Mouse (Mus musculus) E14TG2a.4 (cell line): ENCODE results near the gene Adarb2.

Experiments
- H3K27me3 ChIP-seq: 2 replicates; pipeline ENCODE4 v1.6.1; 2014; ENCODE audit warnings: low read length, control low read depth; ENCODE audit not compliant: insufficient read depth
- H3K36me3 ChIP-seq: 2 replicates; pipeline ENCODE4 v1.6.1; 2014; ENCODE audit warnings: low read length, control low read depth; ENCODE audit not compliant: insufficient read depth
- H3K4me1 ChIP-seq: replicated peaks from 2 replicates; pipeline ENCODE4 v1.6.1; 2014; ENCODE audit warnings: low read depth, low read length, control low read depth
- H3K4me3 ChIP-seq: replicated peaks from 2 replicates; pipeline ENCODE4 v1.5.1; 2014; ENCODE audit warnings: mild to moderate bottlenecking, low read length
- H3K9me3 ChIP-seq: 2 replicates; pipeline ENCODE4 v1.6.1; 2014; ENCODE audit warnings: low read length, control low read depth
- CTCF ChIP-seq: conservative IDR thresholded peaks from 2 replicates; pipeline ENCODE4 v1.5.1; 2014; ENCODE audit warnings: low read length
- NANOG ChIP-seq: IDR thresholded peaks from 2 replicates; pipeline ENCODE4 v1.6.1; 2014; ENCODE audit warnings: borderline replicate concordance, low read length, mixed read lengths
- POU5F1 ChIP-seq: IDR thresholded peaks from 2 replicates; pipeline ENCODE4 v1.6.1; 2014; ENCODE audit warnings: low read length, borderline replicate concordance

Gene Adarb2

DNA sequence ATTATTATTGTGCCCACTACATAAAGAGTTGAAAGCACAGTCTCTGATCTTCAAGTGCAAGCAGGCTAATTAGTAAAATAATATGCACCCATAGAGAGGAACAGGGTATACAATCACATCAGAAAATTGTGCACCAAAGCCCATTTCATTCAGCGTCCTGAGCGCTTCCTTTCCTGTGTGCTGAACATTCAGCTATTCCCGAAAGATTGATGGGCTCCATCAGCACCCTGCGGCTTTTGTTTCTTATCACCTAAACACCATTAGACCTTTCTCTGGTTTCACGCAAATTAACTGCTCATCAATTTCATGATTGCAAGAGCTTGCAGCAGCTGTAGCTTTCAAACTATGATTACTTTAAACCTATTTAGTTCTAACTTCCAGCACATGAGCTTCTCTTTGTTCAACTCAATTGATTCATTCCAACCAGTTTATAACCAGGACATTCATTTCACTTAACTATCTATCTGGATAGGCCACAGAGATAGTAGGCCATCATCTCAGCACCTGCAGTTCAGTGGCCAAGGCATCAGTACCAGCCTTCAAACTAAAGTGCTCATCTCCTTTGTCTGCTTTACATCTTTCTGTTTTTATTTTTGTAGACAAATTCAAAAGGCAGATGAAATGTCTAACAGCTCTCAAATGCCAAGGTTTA is 45.5 kb downstream of the Adarb2 start:
- H3K4me3 ChIP-seq = no peak overlapping the region
- H3K36me3 ChIP-seq = no peaks in the 10 kb centered on the region
- no peaks in the 10 kb centered on the region for H3K9me3 ChIP-seq
- H3K4me1 ChIP-seq = no peaks in the 10 kb centered on the region
- no peaks in the 10 kb centered on the region for H3K27me3 ChIP-seq
- TF ChIP-seq POU5F1 = no peak
- peak; percentile 28; the same call in 1 of the 2 replicates for TF ChIP-seq NANOG

DNA sequence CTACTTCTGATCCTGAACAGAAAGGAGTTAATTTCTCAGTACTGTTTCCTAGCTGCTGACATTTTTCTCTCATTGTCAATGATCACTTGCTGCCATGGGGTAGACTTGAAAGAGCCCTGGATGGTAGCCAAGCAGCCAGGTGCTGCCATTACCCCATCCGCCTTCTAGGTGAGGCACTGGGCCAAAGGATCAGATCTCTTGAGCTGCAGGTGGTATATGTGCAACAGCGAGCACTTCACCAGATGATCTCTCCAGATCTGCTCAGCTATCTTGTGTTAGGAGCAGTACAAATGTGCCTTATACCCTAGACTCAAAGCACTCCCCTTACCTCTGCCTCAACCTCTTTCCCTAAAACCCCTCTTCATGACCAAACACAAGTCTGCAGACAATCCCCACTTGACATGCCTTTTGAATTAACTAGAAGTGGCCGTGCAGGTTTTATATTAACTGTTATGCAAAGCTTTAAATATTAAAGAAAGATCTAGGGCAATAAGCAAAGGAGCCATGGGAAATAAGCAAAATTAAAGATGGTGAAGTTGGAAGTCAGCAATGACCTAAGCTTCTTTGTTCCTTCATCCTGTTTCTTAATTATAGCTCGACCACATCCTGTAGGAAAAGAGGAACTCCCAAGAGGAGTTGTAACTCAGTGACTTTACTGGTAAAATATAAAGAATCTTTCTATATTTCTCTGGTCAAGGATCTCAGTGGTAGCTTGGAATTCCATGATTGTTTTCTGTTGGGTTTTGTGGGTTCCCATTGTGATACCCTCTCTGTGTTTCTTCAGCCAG is 69.7 kb downstream of the Adarb2 start:
- TF ChIP-seq POU5F1 = no peak
- TF ChIP-seq CTCF = no peak
- no peak for TF ChIP-seq NANOG
- no peaks in the 10 kb centered on the region for H3K36me3 ChIP-seq
- no peaks in the 10 kb centered on the region for H3K27me3 ChIP-seq

DNA sequence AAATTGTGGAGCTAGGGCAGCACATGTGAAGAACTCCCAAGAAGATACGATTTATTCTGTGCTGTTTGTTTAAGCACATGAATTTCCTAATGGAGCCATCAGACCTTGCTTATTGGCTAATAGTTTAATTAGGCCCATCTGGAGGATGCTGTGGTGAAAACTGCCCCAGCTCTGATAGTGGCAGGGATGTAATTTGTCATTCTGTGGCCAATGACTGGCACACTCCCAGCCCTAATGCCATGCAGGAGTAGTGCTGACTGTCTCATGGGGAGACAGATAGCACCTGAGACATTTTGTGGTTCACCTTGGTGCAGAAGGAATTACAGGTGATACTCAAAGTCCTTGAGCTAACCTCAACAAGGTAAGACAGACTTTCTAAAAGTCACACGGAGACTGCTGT is 80.5 kb downstream of the Adarb2 start:
- H3K9me3 ChIP-seq = no peaks in the 10 kb centered on the region
- TF ChIP-seq POU5F1 (no peak), CTCF (no peak), NANOG (no peak)

More for the DNA sequence above, 69.7 kb downstream of the Adarb2 start:
- no peaks in the 10 kb centered on the region for H3K4me1 ChIP-seq
- H3K9me3 ChIP-seq = peaks cover 40% of the 10 kb centered on the region
- H3K4me3 ChIP-seq = no peak overlapping the region

DNA sequence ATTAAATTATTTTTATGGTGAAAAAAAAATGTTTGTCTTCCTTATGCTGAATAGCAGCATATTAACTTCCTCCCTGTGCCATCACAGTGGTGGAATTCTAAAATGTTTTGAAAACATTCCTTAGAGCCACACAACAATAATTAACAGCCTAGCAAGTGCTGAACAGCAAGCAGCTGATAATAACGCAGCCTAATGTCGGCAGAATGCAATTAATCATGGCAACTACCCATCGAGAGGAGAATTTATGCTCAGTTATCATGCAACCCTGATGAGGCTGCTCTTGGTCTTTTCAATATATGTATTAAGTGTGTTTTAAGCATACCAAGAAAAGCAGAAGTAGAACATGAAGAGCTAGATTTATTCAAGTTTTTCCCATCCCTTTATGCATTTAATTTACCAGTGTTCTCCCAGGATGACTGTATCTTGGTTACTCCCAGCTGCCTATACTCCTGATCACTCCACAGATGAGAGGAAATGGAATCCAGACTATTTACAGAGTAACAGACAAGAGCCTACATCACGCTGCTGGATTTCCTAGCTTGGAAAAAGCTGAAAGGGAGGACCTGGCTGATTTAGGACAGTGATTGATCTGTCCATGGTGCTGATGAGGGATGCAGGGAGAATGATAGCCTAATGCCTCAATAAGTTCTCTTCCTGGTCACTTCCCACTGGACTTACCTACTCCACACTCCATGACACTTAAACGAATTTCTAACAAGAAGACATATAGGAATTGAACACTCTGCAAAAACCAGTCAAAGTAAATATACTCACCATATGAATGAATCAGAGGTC is 113.9 kb downstream of the Adarb2 start:
- no peak overlapping the region for H3K4me3 ChIP-seq
- TF ChIP-seq POU5F1 (no peak), NANOG (no peak), CTCF (no peak)
- H3K36me3 ChIP-seq = no peaks in the 10 kb centered on the region
- H3K9me3 ChIP-seq = no peaks in the 10 kb centered on the region
- H3K4me1 ChIP-seq = no peaks in the 10 kb centered on the region
- H3K27me3 ChIP-seq = no peaks in the 10 kb centered on the region

More for the DNA sequence above, 80.5 kb downstream of the Adarb2 start:
- Histone ChIP-seq H3K4me1 (no peaks in the 10 kb centered on the region), H3K4me3 (no peak overlapping the region), H3K27me3 (no peaks in the 10 kb centered on the region), H3K36me3 (no peaks in the 10 kb centered on the region)

DNA sequence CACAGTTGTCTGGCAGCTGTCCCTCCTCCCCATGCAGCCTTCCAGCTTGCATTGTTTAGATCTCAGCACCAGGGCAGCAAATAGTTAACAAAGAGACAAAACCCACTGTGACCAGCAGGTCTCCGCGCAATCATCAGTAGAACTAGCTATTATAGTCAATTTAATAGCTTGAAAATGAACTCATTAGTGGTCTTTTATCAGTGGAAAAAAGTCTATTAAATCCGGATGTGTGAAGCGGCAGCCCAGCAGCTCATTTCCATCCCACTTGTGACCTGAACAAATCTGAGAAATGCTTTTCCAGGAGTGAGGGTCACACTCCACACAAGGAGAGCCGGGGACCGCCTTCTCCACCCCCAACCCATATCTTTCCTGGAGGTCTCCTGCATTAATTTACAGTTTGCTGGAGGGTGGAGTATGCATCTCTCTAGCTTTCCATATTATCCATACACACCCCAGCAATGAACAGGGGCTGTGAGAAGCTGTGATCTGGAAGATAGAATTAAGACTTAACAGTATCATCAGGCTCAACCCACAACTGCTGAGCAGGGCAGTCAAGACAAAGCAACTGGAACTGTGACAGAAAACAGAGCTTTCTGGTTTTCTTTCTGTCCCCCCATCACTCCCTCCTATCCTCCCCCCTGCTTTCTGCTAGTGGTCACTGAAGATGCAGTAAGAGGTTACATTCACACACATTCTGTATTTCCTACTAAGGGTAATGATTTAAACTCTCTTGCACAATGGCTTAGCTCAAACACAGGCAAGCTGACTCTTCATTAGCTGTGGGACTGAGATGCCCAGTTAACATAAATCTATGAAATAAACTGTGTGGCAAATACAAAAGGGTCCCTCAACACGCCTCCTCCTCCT is 131.2 kb downstream of the Adarb2 start:
- no peaks in the 10 kb centered on the region for H3K9me3 ChIP-seq
- H3K4me3 ChIP-seq = no peak overlapping the region
- H3K4me1 ChIP-seq = no peaks in the 10 kb centered on the region
- H3K27me3 ChIP-seq = no peaks in the 10 kb centered on the region
- H3K36me3 ChIP-seq = no peaks in the 10 kb centered on the region
- no peak for TF ChIP-seq CTCF
- no peak for TF ChIP-seq POU5F1
- TF ChIP-seq NANOG = no peak

DNA sequence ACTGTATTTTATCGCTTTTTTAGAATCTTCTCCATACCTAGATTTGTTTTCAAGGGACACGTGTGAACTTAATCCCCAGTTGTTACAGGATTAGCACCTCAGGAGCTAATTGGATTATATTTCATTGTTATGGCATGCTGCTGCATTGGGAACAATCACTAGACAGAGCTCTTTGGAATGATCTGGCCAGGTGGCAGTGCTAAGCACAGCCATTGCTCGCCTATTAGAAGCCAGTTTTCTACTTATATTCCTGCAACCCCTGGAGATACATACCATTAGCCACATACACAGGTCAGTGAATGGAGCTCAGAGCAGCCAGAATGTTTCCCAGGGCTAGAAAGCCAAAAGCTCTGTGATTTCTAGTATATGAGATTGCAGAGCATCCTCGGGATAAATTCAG is 131.9 kb downstream of the Adarb2 start:
- Histone ChIP-seq H3K27me3 (no peaks in the 10 kb centered on the region), H3K4me3 (no peak overlapping the region)

DNA sequence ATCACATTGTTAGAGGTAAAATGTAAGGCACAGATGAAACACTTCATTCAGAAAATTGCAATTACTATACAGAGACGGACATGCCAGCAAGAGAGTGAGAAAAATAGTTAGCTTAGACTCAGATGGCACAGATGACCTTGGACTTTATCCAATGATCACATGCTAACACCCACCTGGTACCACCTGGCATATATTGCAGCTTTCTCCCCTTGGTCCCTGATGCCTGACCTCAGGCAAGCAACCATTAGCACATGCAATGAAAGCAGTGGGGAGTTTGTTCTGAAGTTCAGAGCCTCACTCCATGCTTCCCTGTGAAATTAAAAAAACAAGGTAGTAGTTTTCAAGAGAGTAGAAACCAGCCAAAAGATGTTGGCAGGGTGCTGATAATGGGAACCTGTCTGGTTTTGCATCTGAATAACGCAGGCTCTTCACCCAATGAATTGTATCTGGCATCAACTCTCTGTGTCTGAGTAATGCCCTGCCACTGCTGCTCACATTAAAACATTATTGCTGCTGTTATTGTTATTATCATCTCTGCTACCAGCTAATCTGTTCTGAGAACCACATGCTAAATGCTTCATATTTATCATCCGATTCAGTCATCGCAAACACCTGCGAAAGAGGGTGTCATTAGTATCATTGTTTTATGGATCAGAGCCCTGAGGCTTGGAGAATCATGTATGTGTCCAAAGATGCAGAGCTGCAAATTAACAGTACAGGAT is 138.6 kb downstream of the Adarb2 start:
- no peak overlapping the region for H3K4me3 ChIP-seq
- no peaks in the 10 kb centered on the region for H3K36me3 ChIP-seq
- no peaks in the 10 kb centered on the region for H3K9me3 ChIP-seq
- H3K27me3 ChIP-seq = no peaks in the 10 kb centered on the region
- no peaks in the 10 kb centered on the region for H3K4me1 ChIP-seq
- TF ChIP-seq POU5F1 (no peak), CTCF (no peak), NANOG (no peak)

More for the DNA sequence above, 131.9 kb downstream of the Adarb2 start:
- no peaks in the 10 kb centered on the region for H3K36me3 ChIP-seq
- H3K4me1 ChIP-seq = no peaks in the 10 kb centered on the region
- TF ChIP-seq POU5F1 (no peak), CTCF (no peak), NANOG (no peak)
- no peaks in the 10 kb centered on the region for H3K9me3 ChIP-seq
